Mouse (Mus musculus) limb, embryonic 10.5 days (tissue): ENCODE results near the gene Hip1r. TPM values are rescaled to one million over a fixed set of nuclear protein-coding genes. Genes with fewer than 3 reads are reported as not detected.

Experiments
- DNase-seq: peaks from one replicate; pipeline ENCODE4 v3.0.0-alpha.2; 2017; ENCODE audit warnings: low spot score
- H3K27ac ChIP-seq: fragments of 300-500 bp; sonication (generic); 2 replicates; pipeline ENCODE4 v1.5.1; 2016; ENCODE audit warnings: mild to moderate bottlenecking
- H3K27me3 ChIP-seq: fragments of 300-500 bp; sonication (generic); 2 replicates; pipeline ENCODE4 v1.6.1; 2016; ENCODE audit warnings: low read depth, mild to moderate bottlenecking; ENCODE audit not compliant: poor library complexity, severe bottlenecking
- H3K36me3 ChIP-seq: fragments of 300-500 bp; sonication (generic); 2 replicates; pipeline ENCODE4 v1.6.1; 2016; ENCODE audit warnings: mild to moderate bottlenecking, moderate library complexity
- H3K4me1 ChIP-seq: fragments of 300-500 bp; sonication (generic); 2 replicates; pipeline ENCODE4 v1.6.1; 2016
- H3K4me3 ChIP-seq: fragments of 300-500 bp; sonication (generic); 2 replicates; pipeline ENCODE4 v1.5.1; 2016; ENCODE audit warnings: mild to moderate bottlenecking, moderate library complexity
- H3K9me3 ChIP-seq: fragments of 300-500 bp; sonication (generic); replicated peaks from 2 replicates; pipeline ENCODE4 v1.6.1; 2016; ENCODE audit warnings: mild to moderate bottlenecking
- WGBS: fragments of 180-500 bp; shearing (Covaris S2); methylation state at CpG from one replicate; pipeline ENCODE4 v1.1.7; 2016; 5-methylcytosine and 5-hydroxymethylcytosine counted together
- polyA plus RNA-seq: library from polyadenylated mRNA; unstranded; fragments of >200 nt; fragmentation: Nextera tagmentation; extraction: Ambion mirVana; gene quantifications from 2 replicates; pipeline ENCODE4 v1.2.1, GENCODE M21; 2016

The Hip1r gene
- 7.1 and 8.3 TPM in 2 replicates for polyA plus RNA-seq

- Histone ChIP-seq H3K4me3 (peak within 1 kb of the TSS; percentile 80), H3K4me1 (peaks cover 32% of the 10 kb centered on the region), H3K36me3 (no peaks in the 10 kb centered on the region), H3K27ac (peak within 1 kb of the TSS; percentile 83), H3K9me3 (no peaks in the 10 kb centered on the region), H3K27me3 (peaks cover 50% of the 10 kb centered on the region)
- DNase-seq = peak; percentile 69
- WGBS = 2% methylated on average over 84 of the region's 106 CpGs
These were observed at the start of gene Hip1r for GRCm38 (mm10) chr5:123973299-123974178. Gene Hip1r, plus strand, starts transcription at chr5:123973628.

GRCm38 (mm10) chr5:123927118-123927517 lies 46.3 kb upstream of the Hip1r start, which contains the start of gene Gm43518:
Gene Gm43518, plus strand, starts transcription at chr5:123927418.
- H3K4me3 ChIP-seq = no peak within 1 kb of the TSS
- no peak for DNase-seq
- peaks cover 79% of the 10 kb centered on the region for H3K36me3 ChIP-seq
- no peaks in the 10 kb centered on the region for H3K27me3 ChIP-seq
- no peak within 1 kb of the TSS for H3K27ac ChIP-seq
- peaks cover 7% of the 10 kb centered on the region; the same call in 1 of the 2 replicates for H3K4me1 ChIP-seq
- 95% methylated on average over 9 of the region's 9 CpGs for WGBS
- no peaks in the 10 kb centered on the region for H3K9me3 ChIP-seq

- Histone ChIP-seq H3K9me3 (no peaks in the 10 kb centered on the region), H3K36me3 (peaks cover 44% of the 10 kb centered on the region), H3K4me1 (peaks cover 7% of the 10 kb centered on the region; the same call in 1 of the 2 replicates), H3K27ac (peak within 1 kb of the TSS; percentile 93), H3K4me3 (peak within 1 kb of the TSS; percentile 79), H3K27me3 (no peaks in the 10 kb centered on the region)
- DNase-seq = peak; percentile 96
- under 1% methylated on average over 56 of the region's 56 CpGs for WGBS
These were observed 42.9 kb upstream of the Hip1r start, which contains the start of gene Ccdc62 for GRCm38 (mm10) chr5:123930508-123930989. Gene Ccdc62, plus strand, starts transcription at chr5:123930679.

GRCm38 (mm10) chr5:123931131-123931530 lies 42.3 kb upstream of the Hip1r start:
- H3K4me1 ChIP-seq = peaks cover 7% of the 10 kb centered on the region; the same call in 1 of the 2 replicates
- peak overlapping the region; percentile 93 for H3K27ac ChIP-seq
- no peak for DNase-seq
- H3K4me3 ChIP-seq = peak overlapping the region; percentile 79
- H3K9me3 ChIP-seq = no peaks in the 10 kb centered on the region
- no peaks in the 10 kb centered on the region for H3K27me3 ChIP-seq
- peaks cover 38% of the 10 kb centered on the region for H3K36me3 ChIP-seq
- WGBS = 53% methylated on average over 13 of the region's 13 CpGs

DNA sequence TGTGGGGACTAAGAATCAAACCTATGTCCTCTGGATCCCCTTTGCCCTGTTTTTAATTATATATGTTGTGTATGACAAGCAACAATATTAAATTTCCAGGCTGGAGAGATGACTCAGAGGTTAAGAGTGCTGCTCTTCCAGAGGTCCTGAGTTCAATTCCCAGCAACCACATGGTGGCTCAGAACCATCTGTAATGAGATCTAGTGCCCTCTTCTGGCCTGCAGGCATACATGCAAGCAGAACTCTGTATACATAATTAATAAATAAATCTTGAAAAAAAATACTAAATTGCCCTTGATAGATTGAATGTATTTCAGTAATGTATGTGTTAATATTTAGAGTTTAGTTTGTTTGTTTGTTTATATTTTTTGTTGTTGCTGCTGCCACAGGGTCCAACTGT lies 40.5 kb upstream of the Hip1r start:
- Histone ChIP-seq H3K27ac (no peak overlapping the region), H3K36me3 (peaks cover 20% of the 10 kb centered on the region), H3K4me3 (no peak overlapping the region), H3K27me3 (no peaks in the 10 kb centered on the region), H3K9me3 (no peaks in the 10 kb centered on the region), H3K4me1 (peaks cover 7% of the 10 kb centered on the region; the same call in 1 of the 2 replicates)
- DNase-seq = no peak

GRCm38 (mm10) chr5:123933556-123933955 lies 39.9 kb upstream of the Hip1r start:
- 87% methylated on average over 12 of the region's 12 CpGs for WGBS
- Histone ChIP-seq H3K9me3 (no peaks in the 10 kb centered on the region), H3K4me1 (peaks cover 7% of the 10 kb centered on the region; the same call in 1 of the 2 replicates), H3K27ac (no peak overlapping the region), H3K27me3 (no peaks in the 10 kb centered on the region), H3K36me3 (peaks cover 14% of the 10 kb centered on the region), H3K4me3 (no peak overlapping the region)
- no peak for DNase-seq

DNA sequence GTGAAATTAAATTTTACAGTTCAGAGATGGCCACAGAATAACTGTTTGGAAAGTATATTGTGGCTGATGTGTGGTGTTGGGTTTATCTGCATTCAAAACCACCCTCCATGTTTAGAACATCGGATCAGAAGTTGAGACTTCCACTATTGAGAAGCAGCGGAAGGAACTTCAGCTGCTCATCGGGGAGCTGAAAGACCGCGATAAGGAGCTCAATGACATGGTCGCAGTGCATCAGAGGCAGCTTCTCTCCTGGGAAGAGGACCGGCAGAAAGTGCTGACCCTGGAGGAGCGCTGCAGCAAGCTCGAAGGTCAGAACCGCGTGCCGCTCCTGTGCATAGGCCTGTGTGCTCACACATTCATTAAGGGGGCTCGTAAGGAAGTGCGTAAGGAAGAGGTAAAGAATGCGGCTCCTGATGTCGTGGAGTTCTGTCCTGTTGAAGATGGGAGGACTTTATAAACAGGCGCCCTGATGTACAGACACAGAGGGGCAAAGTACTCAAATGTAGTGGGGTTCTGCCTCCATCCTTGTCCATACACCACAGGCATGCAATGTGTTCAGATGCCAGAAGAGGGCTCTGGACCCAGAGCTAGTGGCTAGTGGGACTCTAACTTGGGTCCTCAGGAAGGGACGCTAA lies 39.4 kb upstream of the Hip1r start:
- peaks cover 9% of the 10 kb centered on the region for H3K36me3 ChIP-seq
- H3K4me3 ChIP-seq = no peak overlapping the region
- peaks cover 7% of the 10 kb centered on the region; the same call in 1 of the 2 replicates for H3K4me1 ChIP-seq
- whole genome bisulfite sequencing = 43% methylated on average over 18 of the region's 18 CpGs
- peak; percentile 46 for DNase-seq
- H3K27ac ChIP-seq = peak overlapping the region; percentile 34; the same call in 1 of the 2 replicates
- H3K27me3 ChIP-seq = no peaks in the 10 kb centered on the region
- no peaks in the 10 kb centered on the region for H3K9me3 ChIP-seq

- no peaks in the 10 kb centered on the region for H3K36me3 ChIP-seq
- no peaks in the 10 kb centered on the region for H3K9me3 ChIP-seq
- peaks cover 6% of the 10 kb centered on the region; the same call in 1 of the 2 replicates for H3K4me1 ChIP-seq
- DNase-seq = no peak
- no peak overlapping the region for H3K4me3 ChIP-seq
- 88% methylated on average over 5 of the region's 5 CpGs for WGBS
- no peak overlapping the region for H3K27ac ChIP-seq
- H3K27me3 ChIP-seq = no peaks in the 10 kb centered on the region
These were observed 37.5 kb upstream of the Hip1r start for GRCm38 (mm10) chr5:123935931-123936330.

DNA sequence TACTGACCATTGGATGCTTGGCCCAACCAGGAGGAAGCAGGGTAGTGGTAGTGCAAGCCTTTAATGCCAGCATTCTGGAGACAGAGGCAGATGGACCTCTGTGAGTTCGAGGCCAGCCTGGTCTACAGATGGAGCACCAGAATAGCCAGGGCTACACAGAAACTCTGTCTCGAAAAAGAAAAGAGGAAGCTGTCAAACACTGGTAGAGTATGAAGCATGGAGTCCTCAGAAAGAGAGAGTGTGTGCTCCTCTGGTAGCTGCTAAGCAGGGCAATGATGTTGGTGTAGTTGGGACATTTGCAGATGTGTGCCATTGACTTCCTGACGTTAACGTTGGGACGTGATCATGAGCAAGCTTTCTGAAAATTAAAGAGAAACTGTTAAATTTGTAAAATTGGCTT lies 34.9 kb upstream of the Hip1r start:
- Histone ChIP-seq H3K27ac (no peak overlapping the region), H3K9me3 (no peaks in the 10 kb centered on the region), H3K27me3 (no peaks in the 10 kb centered on the region), H3K4me3 (no peak overlapping the region), H3K4me1 (no peaks in the 10 kb centered on the region), H3K36me3 (no peaks in the 10 kb centered on the region)
- DNase-seq = no peak
- 91% methylated on average over 5 of the region's 5 CpGs for WGBS

DNA sequence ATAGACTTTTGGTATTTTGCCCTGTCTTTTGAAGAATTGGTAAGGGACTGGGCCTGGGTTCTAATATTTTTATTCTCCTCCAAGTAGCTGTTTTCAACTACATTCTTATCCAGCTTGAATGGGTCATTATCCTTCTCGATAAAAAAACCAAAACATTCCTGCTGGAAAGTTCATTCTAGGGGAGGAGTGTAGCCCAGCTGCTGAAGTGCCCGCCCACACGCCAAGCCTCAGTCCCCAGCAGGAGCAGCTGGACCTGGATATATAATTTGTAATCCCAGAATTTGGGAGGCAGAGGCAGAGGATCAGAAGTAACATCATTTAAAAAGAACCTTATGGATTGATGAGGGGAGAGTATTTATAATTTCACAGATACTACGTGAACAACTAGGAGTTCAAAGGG lies 26.9 kb upstream of the Hip1r start:
- no peak for DNase-seq
- H3K4me1 ChIP-seq = no peaks in the 10 kb centered on the region
- H3K9me3 ChIP-seq = no peaks in the 10 kb centered on the region
- no peak overlapping the region for H3K27ac ChIP-seq
- H3K36me3 ChIP-seq = no peaks in the 10 kb centered on the region
- H3K27me3 ChIP-seq = no peaks in the 10 kb centered on the region
- H3K4me3 ChIP-seq = no peak overlapping the region
- WGBS = 80% methylated on average over 4 of the region's 4 CpGs

GRCm38 (mm10) chr5:123947041-123947761 lies 26.2 kb upstream of the Hip1r start:
- no peaks in the 10 kb centered on the region for H3K9me3 ChIP-seq
- no peaks in the 10 kb centered on the region for H3K36me3 ChIP-seq
- WGBS = 58% methylated on average over 7 of the region's 7 CpGs
- no peak overlapping the region for H3K27ac ChIP-seq
- H3K4me3 ChIP-seq = no peak overlapping the region
- no peaks in the 10 kb centered on the region for H3K4me1 ChIP-seq
- no peak for DNase-seq
- no peaks in the 10 kb centered on the region for H3K27me3 ChIP-seq

DNA sequence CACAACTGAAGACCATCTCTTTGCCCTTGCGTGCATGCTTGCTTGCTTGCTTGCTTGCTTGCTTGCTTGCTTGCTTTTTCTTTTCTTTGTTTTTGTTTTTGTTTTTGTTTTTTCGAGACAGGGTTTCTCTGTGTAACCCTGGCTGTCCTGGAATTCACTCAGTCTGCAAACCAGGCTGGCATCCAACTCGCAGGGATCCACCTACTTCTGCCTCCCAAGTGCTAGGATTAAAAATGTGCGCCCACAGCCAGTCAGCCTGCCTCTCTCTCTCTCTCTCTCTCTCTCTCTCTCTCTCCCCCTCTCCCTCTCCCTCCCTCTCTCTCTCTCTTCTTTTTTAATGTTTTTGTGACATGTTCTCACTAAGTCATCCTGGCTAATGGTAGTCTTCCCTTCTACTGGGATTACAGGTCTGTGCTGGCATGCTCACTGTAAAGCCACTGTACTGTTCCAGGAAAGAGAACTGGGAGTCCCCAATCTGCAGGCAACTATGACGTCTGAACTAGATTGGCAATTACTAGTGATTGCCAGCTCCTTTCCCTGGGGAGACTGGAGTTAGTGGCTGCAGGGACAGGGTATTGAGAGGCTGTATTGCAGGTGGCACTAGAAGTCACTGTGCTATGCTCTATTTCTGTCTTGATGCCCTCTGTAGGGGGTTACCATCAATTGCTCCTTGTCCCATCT lies 20.9 kb upstream of the Hip1r start:
- Histone ChIP-seq H3K27me3 (no peaks in the 10 kb centered on the region), H3K4me1 (no peaks in the 10 kb centered on the region), H3K36me3 (no peaks in the 10 kb centered on the region), H3K9me3 (no peaks in the 10 kb centered on the region), H3K27ac (no peak overlapping the region), H3K4me3 (no peak overlapping the region)
- peak; percentile 20 for DNase-seq
- WGBS = 65% methylated on average over 5 of the region's 5 CpGs
